Mouse (Mus musculus): ENCODE results near the gene Sirt2.

- TF ChIP-seq POLR2A (IDR thresholded peaks at IDR 0.05; ENCODE audit: insufficient read depth, low read length) (no peak), CTCF (IDR thresholded peaks at IDR 0.05; ENCODE audit: low read depth, low read length) (no peak)
These were observed 48.8 kb upstream of the Sirt2 start for GRCm38 (mm10) chr7:28717726-28718125.

Measured in ES-Bruce4 (cell line).